Mouse (Mus musculus): ENCODE measurements around the gene Nemf. TPM values are rescaled to one million over a fixed set of nuclear protein-coding genes. Genes with fewer than 3 reads are reported as not detected.

The Nemf gene
- total RNA-seq, 2 experiments from 2014 or later, result 64.0 to 73.7 TPM

GRCm38 (mm10) chr12:69279931-69280469, 77.0 kb downstream of the Nemf start:
- no peak for ATAC-seq (replicated peaks; ENCODE audit: low FRiP score, poor library complexity, severe bottlenecking)

- no peak for ATAC-seq (replicated peaks; ENCODE audit: low FRiP score, poor library complexity, severe bottlenecking)
Observed at GRCm38 (mm10) chr12:69268956-69269355, 88.0 kb downstream of the Nemf start.

- ATAC-seq (replicated peaks; ENCODE audit: low FRiP score, poor library complexity, severe bottlenecking), result no peak
Observed at GRCm38 (mm10) chr12:69267956-69268632, 88.9 kb downstream of the Nemf start.

DNA sequence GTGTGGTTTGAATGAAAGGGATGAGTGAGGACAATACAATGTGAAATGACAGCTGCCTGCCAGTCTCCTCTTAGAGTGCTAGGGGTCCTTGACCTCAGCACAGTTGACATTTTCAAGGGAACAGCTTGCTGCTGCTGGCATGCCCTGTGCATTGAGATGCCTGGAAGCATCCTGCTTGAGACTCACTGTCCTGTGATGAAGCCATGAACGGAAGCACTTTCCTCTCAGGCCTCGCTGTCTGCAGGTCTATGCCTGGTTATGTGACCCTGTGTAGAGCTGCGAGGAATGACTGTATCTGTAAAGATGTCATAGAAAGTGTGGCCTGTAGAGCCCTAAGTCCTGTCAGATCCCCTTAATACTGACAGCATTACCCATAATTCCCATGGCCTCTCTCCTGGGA, 91.9 kb downstream of the Nemf start:
- ATAC-seq (replicated peaks; ENCODE audit: low FRiP score, poor library complexity, severe bottlenecking), result no peak

DNA sequence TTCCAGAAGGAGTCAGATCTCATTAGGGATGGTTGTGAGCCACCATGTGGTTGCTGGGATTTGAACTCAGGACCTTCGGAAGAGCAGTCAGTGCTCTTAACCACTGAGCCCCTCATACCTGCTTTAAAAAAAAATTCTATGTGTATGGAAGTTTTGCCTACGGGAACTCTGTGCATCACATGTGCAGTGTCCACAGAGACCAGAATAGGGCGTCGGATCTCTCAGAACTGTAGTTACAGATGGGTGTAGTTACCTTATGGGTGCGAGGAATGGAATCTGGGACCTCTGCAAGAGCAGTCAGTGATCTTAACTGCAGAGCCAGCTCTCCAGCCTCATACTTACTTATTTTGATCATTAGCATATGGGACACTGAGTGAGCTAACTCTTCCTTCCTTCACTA, 94.7 kb downstream of the Nemf start:
- no peak for ATAC-seq (replicated peaks; ENCODE audit: low FRiP score, poor library complexity, severe bottlenecking)

Other genes with a start within 250 kb of the Nemf start
- gene Rps29, start 198.0 kb downstream of the Nemf start, total RNA-seq (2015; ENCODE audit: low replicate concordance), result 531 and 573 TPM in 2 replicates
- 408 and 804 TPM in 2 replicates for gene Rps29, start 198.0 kb downstream of the Nemf start, total RNA-seq (2017; ENCODE audit: low replicate concordance)
- 14.2 and 16.5 TPM in 2 replicates for gene Lrr1, start 188.4 kb downstream of the Nemf start, total RNA-seq (2015; ENCODE audit: low replicate concordance)
- 6.7 and 8.8 TPM in 2 replicates for gene Lrr1, start 188.4 kb downstream of the Nemf start, total RNA-seq (2017; ENCODE audit: low replicate concordance)
- 207 and 213 TPM in 2 replicates for gene Rpl36al, start 173.1 kb downstream of the Nemf start, total RNA-seq (2015; ENCODE audit: low replicate concordance)
- 166 and 173 TPM in 2 replicates for gene Rpl36al, start 173.1 kb downstream of the Nemf start, total RNA-seq (2017; ENCODE audit: low replicate concordance)
- gene Mgat2, start 173.0 kb downstream of the Nemf start, total RNA-seq (2015; ENCODE audit: low replicate concordance), result 30.4 and 34.7 TPM in 2 replicates
- gene Mgat2, start 173.0 kb downstream of the Nemf start, total RNA-seq (2017; ENCODE audit: low replicate concordance), result 21.2 and 23.1 TPM in 2 replicates
- not detected in 2 replicates for gene Gm49383, start 160.1 kb downstream of the Nemf start, total RNA-seq (2015; ENCODE audit: low replicate concordance)
- 8.1 and 14.4 TPM in 2 replicates for gene Gm49383, start 160.1 kb downstream of the Nemf start, total RNA-seq (2017; ENCODE audit: low replicate concordance)
- 0.19 and 1.0 TPM in 2 replicates for gene Dnaaf2, start 158.7 kb downstream of the Nemf start, total RNA-seq (2015; ENCODE audit: low replicate concordance)
- gene Dnaaf2, start 158.7 kb downstream of the Nemf start, total RNA-seq (2017; ENCODE audit: low replicate concordance), result 0.84 and 2.9 TPM in 2 replicates
- gene Gm49384, start 152.9 kb downstream of the Nemf start, total RNA-seq (2015; ENCODE audit: low replicate concordance), result 3.1 and 4.6 TPM in 2 replicates
- 7.0 and 8.5 TPM in 2 replicates for gene Gm49384, start 152.9 kb downstream of the Nemf start, total RNA-seq (2017; ENCODE audit: low replicate concordance)
- gene Pole2, start 129.0 kb downstream of the Nemf start, total RNA-seq (2015; ENCODE audit: low replicate concordance), result 18.3 and 25.3 TPM in 2 replicates
- 13.0 and 21.9 TPM in 2 replicates for gene Pole2, start 129.0 kb downstream of the Nemf start, total RNA-seq (2017; ENCODE audit: low replicate concordance)
- 0.84 TPM in 1 of 2 replicates, not detected in the other for gene Klhdc1, start 116.0 kb downstream of the Nemf start, total RNA-seq (2015; ENCODE audit: low replicate concordance)
- gene Klhdc1, start 116.0 kb downstream of the Nemf start, total RNA-seq (2017; ENCODE audit: low replicate concordance), result 0.60 and 1.3 TPM in 2 replicates
- 47.8 and 63.7 TPM in 2 replicates for gene Klhdc2, start 60.5 kb downstream of the Nemf start, total RNA-seq (2015; ENCODE audit: low replicate concordance)
- gene Klhdc2, start 60.5 kb downstream of the Nemf start, total RNA-seq (2017; ENCODE audit: low replicate concordance), result 61.5 and 62.0 TPM in 2 replicates
- gene Arf6, start 15.0 kb upstream of the Nemf start, total RNA-seq (2015; ENCODE audit: low replicate concordance), result 21.1 and 28.2 TPM in 2 replicates
- gene Arf6, start 15.0 kb upstream of the Nemf start, total RNA-seq (2017; ENCODE audit: low replicate concordance), result 36.5 and 49.0 TPM in 2 replicates
- gene Gm9887, start 15.3 kb upstream of the Nemf start, total RNA-seq (2015; ENCODE audit: low replicate concordance), result not detected in 2 replicates
- not detected in 2 replicates for gene Gm9887, start 15.3 kb upstream of the Nemf start, total RNA-seq (2017; ENCODE audit: low replicate concordance)
- gene Vcpkmt, start 225.9 kb upstream of the Nemf start, total RNA-seq (2015; ENCODE audit: low replicate concordance), result 2.3 and 16.3 TPM in 2 replicates
- gene Vcpkmt, start 225.9 kb upstream of the Nemf start, total RNA-seq (2017; ENCODE audit: low replicate concordance), result 0.42 and 0.51 TPM in 2 replicates